Mouse (Mus musculus) CH12.LX (cell line): ENCODE results near the gene Prcc. TPM values are rescaled to one million over a fixed set of nuclear protein-coding genes. Genes with fewer than 3 reads are reported as not detected.
"Not testable (repeated sequence)": the region's sequence is repeated elsewhere in the genome, so short reads cannot be mapped to it uniquely, and the experiment has no call there.

ENCODE experiments used
- DNase-seq: peaks from one replicate; pipeline ENCODE4 v3.0.0-alpha.2; 2013; ENCODE audit errors: extremely low read depth
- H3K27ac ChIP-seq: 2 replicates; pipeline ENCODE4 v1.5.1; 2012; ENCODE audit warnings: low read depth, mild to moderate bottlenecking, control low read depth, moderate library complexity; ENCODE audit not compliant: insufficient read depth
- H3K27me3 ChIP-seq: replicated peaks from 2 replicates; pipeline ENCODE3; 2012; ENCODE audit warnings: inconsistent platforms
- H3K36me3 ChIP-seq, 2 experiments: replicated peaks in 1 of 2; 2 replicates each; pipeline versions ENCODE3 to v1.6.1; 2012; ENCODE audit warnings: inconsistent platforms in 1 of 2, low read length in 1 of 2, mild to moderate bottlenecking in 1 of 2, mixed read lengths in 1 of 2, moderate library complexity in 1 of 2; ENCODE audit not compliant: control insufficient read depth in 1 of 2, insufficient read depth in 1 of 2
- H3K4me1 ChIP-seq, 2 experiments: 2 replicates each; pipeline ENCODE4 v1.6.1; 2012; ENCODE audit warnings: inconsistent platforms in 1 of 2, moderate library complexity in 1 of 2; ENCODE audit not compliant: insufficient read depth in 2 of 2, control insufficient read depth in 1 of 2
- H3K4me2 ChIP-seq: 2 replicates; pipeline ENCODE4 v1.6.1; 2012; ENCODE audit warnings: low read depth, mild to moderate bottlenecking, control low read depth; ENCODE audit not compliant: poor library complexity, insufficient read depth, severe bottlenecking
- H3K4me3 ChIP-seq, 3 experiments: fragments of 150-350 bp in 1 of 3; sonication (generic) in 1 of 3; replicated peaks in 1 of 3; 2 replicates each; pipeline versions ENCODE3 to v1.5.1; 2011 to 2012; ENCODE audit warnings: low read depth in 2 of 3, low read length in 2 of 3, mild to moderate bottlenecking in 2 of 3, moderate library complexity in 2 of 3, control low read depth in 1 of 3, improper control_type of control experiment in 1 of 3, inconsistent platforms in 1 of 3, mixed read lengths in 1 of 3; ENCODE audit not compliant: poor library complexity in 1 of 3
- H3K79me2 ChIP-seq: replicated peaks from 2 replicates; pipeline ENCODE4 v1.6.1; 2012; ENCODE audit warnings: mild to moderate bottlenecking, moderate library complexity; ENCODE audit not compliant: control insufficient read depth, poor library complexity, insufficient read depth, severe bottlenecking; ENCODE audit errors: extremely low read depth
- H3K9ac ChIP-seq: 2 replicates; pipeline ENCODE4 v1.6.1; 2012; ENCODE audit warnings: low read depth, mild to moderate bottlenecking, control low read depth, moderate library complexity; ENCODE audit not compliant: insufficient read depth
- H3K9me3 ChIP-seq: replicated peaks from 2 replicates; pipeline ENCODE3; 2012; ENCODE audit warnings: low read length, inconsistent platforms, mixed read lengths
- CTCF ChIP-seq, 2 experiments: IDR thresholded peaks in 1 of 2; conservative IDR thresholded peaks in 1 of 2; 2 replicates each; pipeline ENCODE4 v1.5.1; 2011 to 2012; ENCODE audit warnings: low read depth in 2 of 2, low read length in 2 of 2, improper control_type of control experiment in 1 of 2, inconsistent platforms in 1 of 2, mild to moderate bottlenecking in 1 of 2, moderate library complexity in 1 of 2
- ELF1 ChIP-seq: IDR thresholded peaks from 2 replicates; pipeline ENCODE4 v1.6.1; 2014; ENCODE audit warnings: low read depth, mild to moderate bottlenecking, inconsistent platforms, low read length, improper control_type of control experiment
- ETS1 ChIP-seq: conservative IDR thresholded peaks from 2 replicates; pipeline ENCODE4 v1.6.1; 2012; ENCODE audit warnings: low read depth, mild to moderate bottlenecking, inconsistent platforms, low read length, improper control_type of control experiment, moderate library complexity
- JUND ChIP-seq: conservative IDR thresholded peaks from 2 replicates; pipeline ENCODE4 v1.6.1; 2011; ENCODE audit warnings: low read depth, low read length, improper control_type of control experiment
- NELFE ChIP-seq: IDR thresholded peaks from 2 replicates; pipeline ENCODE4 v1.6.1; 2011; ENCODE audit warnings: low read depth, low read length, improper control_type of control experiment
- POLR2AphosphoS2 ChIP-seq: IDR thresholded peaks from 2 replicates; pipeline ENCODE4 v1.6.1; 2011; ENCODE audit warnings: low read depth, low read length, improper control_type of control experiment
- RAD21 ChIP-seq: IDR thresholded peaks from 2 replicates; pipeline ENCODE4 v1.6.1; 2011; ENCODE audit warnings: low read depth, mild to moderate bottlenecking, low read length, improper control_type of control experiment, moderate library complexity
- RCOR1 ChIP-seq: conservative IDR thresholded peaks from 2 replicates; pipeline ENCODE4 v1.6.1; 2012; ENCODE audit warnings: low read depth, mild to moderate bottlenecking, inconsistent platforms, low read length, improper control_type of control experiment
- USF1 ChIP-seq: IDR thresholded peaks from 2 replicates; pipeline ENCODE4 v1.6.1; 2014; ENCODE audit warnings: low read depth, mild to moderate bottlenecking, inconsistent platforms, low read length, improper control_type of control experiment
- ZNF384 ChIP-seq: IDR thresholded peaks from 2 replicates; pipeline ENCODE4 v1.6.1; 2012; ENCODE audit warnings: low read depth, low read length, improper control_type of control experiment, inconsistent platforms
- dilution Hi-C: fragments of 300-500 bp; cut with MboI; formaldehyde crosslinking; loops from 2 replicates; pipeline ENCODE4 v1.14.3; 2020; ENCODE audit warnings: low sequenced_read_pairs; ENCODE audit not compliant: extremely low pct_unique_long_range_greater_than_20kb, extremely low pct_ligation_motif_present
- in situ Hi-C: fragments of 300-500 bp; cut with MboI; formaldehyde crosslinking; loops from 3 replicates; pipeline ENCODE4 v1.14.3; 2019; ENCODE audit warnings: low sequenced_read_pairs, low pct_ligation_motif_present, low pct_unique_long_range_greater_than_20kb, mixed read lengths
- polyA plus RNA-seq: library from polyadenylated mRNA; unstranded; fragments of >175 nt; gene quantifications from 2 replicates; pipeline ENCODE4 v1.2.1, GENCODE M21; 2012; ENCODE audit warnings: low read depth; ENCODE audit not compliant: insufficient read length
- total RNA-seq, 2 experiments: library from RNA; depleted of rRNA; stranded (reverse); fragments of 300-350 nt in 1 of 2; fragments of >200 nt in 1 of 2; gene quantifications; 2 replicates each; pipeline ENCODE4 v1.2.3; 2012 to 2014

The Prcc gene
- total and polyA plus RNA-seq, 3 experiments: 26.4 to 58.5 (median 48.6) TPM

DNA sequence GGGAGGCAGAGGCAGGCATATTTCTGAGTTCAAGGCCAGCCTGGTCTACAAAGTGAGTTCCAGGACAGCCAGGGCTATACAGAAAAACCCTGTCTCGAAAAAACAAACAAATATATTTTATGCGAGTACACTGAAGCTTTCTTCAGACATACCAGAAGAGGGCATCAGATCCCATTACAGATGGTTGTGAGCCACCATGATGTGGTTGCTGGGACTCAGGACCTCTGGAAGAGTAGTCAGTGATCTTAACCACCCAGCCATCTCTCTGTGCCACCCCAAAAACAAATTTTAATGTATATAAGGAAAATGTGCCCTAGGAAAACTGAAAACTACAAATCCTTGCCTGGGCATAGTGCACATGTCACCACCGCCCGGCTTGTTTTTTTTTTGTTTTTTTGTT is 2.0 kb upstream of the Prcc start:
- dilution Hi-C loops, H3K4me3 ChIP-seq, H3K36me3 ChIP-seq, in situ Hi-C loops, DNase-seq, H3K9ac ChIP-seq, H3K27ac ChIP-seq, H3K4me2 ChIP-seq, H3K27me3 ChIP-seq, H3K9me3 ChIP-seq: not testable (repeated sequence)
- Histone ChIP-seq H3K4me1 (peaks cover 9 to 23% of the 10 kb centered on the region in 2 experiments), H3K79me2 (peaks cover 27% of the 10 kb centered on the region)
- TF ChIP-seq RAD21 (peak; percentile 4), CTCF (conservative IDR thresholded peaks at IDR 0.05 in 1 of 2, IDR thresholded peaks at IDR 0.05 in 1 of 2; ENCODE audit: low read depth in 2 of 2, low read length in 2 of 2) (peak in 1 of 2 experiments; percentile 39; a peak in 2 of 4 replicates)

DNA sequence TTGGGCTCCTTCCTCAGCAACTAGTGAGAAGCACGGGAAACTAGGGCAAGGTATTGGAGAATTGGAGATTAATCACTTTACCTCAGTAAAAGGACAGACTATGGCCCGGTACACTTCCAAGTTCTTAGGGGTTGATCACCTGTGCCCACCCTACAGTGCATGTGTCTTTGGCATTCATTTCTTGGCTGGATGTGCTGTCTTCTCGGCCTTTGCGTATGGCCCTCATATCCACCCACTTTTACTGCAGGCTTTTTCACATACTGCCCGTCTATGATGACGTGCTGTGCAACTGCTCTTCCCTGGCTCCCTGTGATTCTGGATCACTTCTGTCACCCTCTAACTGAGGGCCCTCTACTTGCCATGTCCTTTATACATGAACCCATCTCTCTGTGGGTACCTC is 1.0 kb upstream of the Prcc start:
- TF ChIP-seq ELF1 (no peak), JUND (no peak), ETS1 (no peak), USF1 (no peak)
- peaks cover 30% of the 10 kb centered on the region for H3K79me2 ChIP-seq

DNA sequence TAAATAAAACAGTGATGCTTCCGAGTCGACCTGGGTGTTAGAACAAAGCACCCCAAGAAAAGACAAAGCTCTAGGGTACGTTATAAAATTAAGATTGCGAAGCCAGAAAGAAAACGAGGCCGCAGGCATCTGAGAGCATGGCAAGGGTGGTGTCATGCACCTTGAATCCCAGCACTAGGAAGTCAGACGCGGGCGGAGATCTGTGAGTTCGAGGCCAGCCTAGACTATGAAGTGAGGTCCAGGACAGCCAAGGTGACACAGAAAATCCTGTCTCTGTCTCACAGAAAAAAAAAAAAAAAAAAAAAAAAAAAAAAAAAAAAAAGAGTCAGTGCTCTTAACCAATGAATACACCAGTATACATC is 577 bp upstream of the Prcc start:
- no peak overlapping the region for H3K27ac ChIP-seq
- peak overlapping the region; percentile 86 to 95 (median 95) for H3K4me3 ChIP-seq
- H3K9me3 ChIP-seq: peaks cover 5% of the 10 kb centered on the region
- H3K9ac ChIP-seq: peak overlapping the region; percentile 10; the same call in 1 of the 2 replicates
- H3K36me3 ChIP-seq: peaks cover 5 to 16% of the 10 kb centered on the region in 2 experiments
- dilution Hi-C loops (no loop called here), in situ Hi-C loops (no loop called here)
- no peak for DNase-seq
- H3K27me3 ChIP-seq: no peaks in the 10 kb centered on the region
- peak overlapping the region; percentile 34; the same call in 1 of the 2 replicates for H3K4me2 ChIP-seq
- TF ChIP-seq POLR2AphosphoS2 (no peak), NELFE (0 out of 2 replicates have a peak, but pooled peaks have one; percentile 11), ZNF384 (peak; percentile 24; the same call in 1 of the 2 replicates), JUND (no peak), ETS1 (no peak), RCOR1 (no peak)
- H3K4me1 ChIP-seq: peaks cover 10 to 26% of the 10 kb centered on the region in 2 experiments
- peaks cover 34% of the 10 kb centered on the region for H3K79me2 ChIP-seq

More for the DNA sequence above, 1.0 kb upstream of the Prcc start:
- no peak overlapping the region for H3K27ac ChIP-seq
- in situ Hi-C loops (no loop called here), dilution Hi-C loops (no loop called here)
- no peak for DNase-seq
- no peaks in the 10 kb centered on the region for H3K27me3 ChIP-seq
- peak overlapping the region; percentile 10; the same call in 1 of the 2 replicates for H3K9ac ChIP-seq
- H3K4me1 ChIP-seq: peaks cover 10 to 26% of the 10 kb centered on the region in 2 experiments
- H3K9me3 ChIP-seq: peaks cover 5% of the 10 kb centered on the region
- H3K36me3 ChIP-seq: peaks cover 5 to 12% of the 10 kb centered on the region in 2 experiments
- H3K4me3 ChIP-seq: peak overlapping the region in 2 of 3 experiments; percentile 95
- peak overlapping the region; percentile 34; the same call in 1 of the 2 replicates for H3K4me2 ChIP-seq
